Mouse (Mus musculus) intestine, embryonic 14.5 days (tissue): ENCODE measurements around the gene Zbtb20. TPM values are rescaled to one million over a fixed set of nuclear protein-coding genes. Genes with fewer than 3 reads are reported as not detected.

Experiments used
- ATAC-seq: fragments of 200-750 bp; cut with Nextera tagmentation; replicated peaks from 2 replicates; pipeline ENCODE4 v1.8.0; 2017; ENCODE audit warnings: low read depth, moderate number of reproducible peaks, moderate TSS enrichment, moderate library complexity; ENCODE audit not compliant: low FRiP score, low TSS enrichment
- DNase-seq: peaks from one replicate; pipeline ENCODE4 v3.0.0-alpha.2; 2018; ENCODE audit warnings: low spot score
- H3K27ac ChIP-seq: fragments of 300-500 bp; sonication (generic); 2 replicates; pipeline ENCODE4 v1.5.1; 2014; ENCODE audit warnings: low read depth, mild to moderate bottlenecking, control low read depth
- H3K27me3 ChIP-seq: fragments of 300-500 bp; sonication (generic); replicated peaks from 2 replicates; pipeline ENCODE4 v1.6.1; 2014; ENCODE audit warnings: low read length, control low read depth; ENCODE audit not compliant: control insufficient read depth, insufficient read depth
- H3K36me3 ChIP-seq: fragments of 300-500 bp; sonication (generic); 2 replicates; pipeline ENCODE4 v1.6.1; 2014; ENCODE audit warnings: low read length, control low read depth; ENCODE audit not compliant: control insufficient read depth, insufficient read depth
- H3K4me1 ChIP-seq: fragments of 300-500 bp; sonication (generic); replicated peaks from 2 replicates; pipeline ENCODE4 v1.6.1; 2014; ENCODE audit warnings: low read length, control low read depth, mixed read lengths; ENCODE audit not compliant: control insufficient read depth, insufficient read depth
- H3K4me2 ChIP-seq: fragments of 300-500 bp; sonication (generic); 2 replicates; pipeline ENCODE4 v1.6.1; 2014; ENCODE audit warnings: low read length
- H3K4me3 ChIP-seq: fragments of 300-500 bp; sonication (generic); 2 replicates; pipeline ENCODE4 v1.5.1; 2014; ENCODE audit warnings: low read depth, low read length, control low read depth, mixed read lengths
- H3K9ac ChIP-seq: fragments of 300-500 bp; sonication (generic); 2 replicates; pipeline ENCODE4 v1.6.1; 2014; ENCODE audit warnings: mild to moderate bottlenecking, low read length
- H3K9me3 ChIP-seq: fragments of 300-500 bp; sonication (generic); 2 replicates; pipeline ENCODE4 v1.6.1; 2016; ENCODE audit warnings: low read length, control low read depth; ENCODE audit not compliant: control insufficient read depth
- WGBS: fragments of 180-500 bp; shearing (Covaris S2); extraction: QIAGEN DNeasy Blood & Tissue Kit; methylation state at CpG from one replicate; pipeline ENCODE4 v1.1.7; 2014; 5-methylcytosine and 5-hydroxymethylcytosine counted together
- polyA plus RNA-seq: library from polyadenylated mRNA; unstranded; fragments of >200 nt; fragmentation: Nextera tagmentation; extraction: Ambion mirVana; gene quantifications from 2 replicates; pipeline ENCODE4 v1.2.1, GENCODE M21; 2014

Zbtb20 gene
- polyA plus RNA-seq, 1 experiment from 2014 or later, result 27.3 TPM

DNA sequence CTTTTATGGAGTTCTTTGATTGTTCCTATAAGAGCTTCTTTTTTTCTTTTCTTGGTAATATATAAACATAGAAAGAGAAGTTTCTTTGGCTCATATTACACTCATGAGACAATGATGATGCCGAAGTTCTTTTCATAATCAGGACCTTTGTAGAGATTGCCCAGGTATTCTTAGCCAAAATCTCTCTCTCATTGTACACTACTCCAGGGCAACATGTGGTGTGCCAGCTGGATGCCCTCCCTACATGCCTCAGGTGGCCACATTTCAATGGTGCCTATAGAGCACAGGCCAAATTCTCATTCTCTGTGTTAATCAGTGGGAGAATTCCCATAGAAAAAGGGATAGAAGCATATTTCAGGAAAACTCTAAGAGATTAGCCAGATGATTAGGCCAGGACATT is 297.2 kb downstream of the Zbtb20 start:
- Histone ChIP-seq H3K4me2 (no peak overlapping the region), H3K36me3 (no peaks in the 10 kb centered on the region), H3K4me1 (no peaks in the 10 kb centered on the region), H3K9me3 (no peaks in the 10 kb centered on the region), H3K9ac (no peak overlapping the region), H3K27ac (no peak overlapping the region), H3K4me3 (no peak overlapping the region), H3K27me3 (no peaks in the 10 kb centered on the region)
- DNase-seq, result no peak
- 92% methylated on average over 1 of the region's 1 CpGs for WGBS
- no peak for ATAC-seq

- no peak for ATAC-seq
- Histone ChIP-seq H3K9me3 (no peaks in the 10 kb centered on the region), H3K4me3 (no peak overlapping the region), H3K4me1 (no peaks in the 10 kb centered on the region), H3K36me3 (no peaks in the 10 kb centered on the region), H3K9ac (no peak overlapping the region), H3K27me3 (no peaks in the 10 kb centered on the region), H3K4me2 (no peak overlapping the region), H3K27ac (no peak overlapping the region)
- 77% methylated on average over 2 of the region's 2 CpGs for WGBS
- DNase-seq, result no peak
These were observed 299.1 kb downstream of the Zbtb20 start for GRCm38 (mm10) chr16:43174815-43175214.

DNA sequence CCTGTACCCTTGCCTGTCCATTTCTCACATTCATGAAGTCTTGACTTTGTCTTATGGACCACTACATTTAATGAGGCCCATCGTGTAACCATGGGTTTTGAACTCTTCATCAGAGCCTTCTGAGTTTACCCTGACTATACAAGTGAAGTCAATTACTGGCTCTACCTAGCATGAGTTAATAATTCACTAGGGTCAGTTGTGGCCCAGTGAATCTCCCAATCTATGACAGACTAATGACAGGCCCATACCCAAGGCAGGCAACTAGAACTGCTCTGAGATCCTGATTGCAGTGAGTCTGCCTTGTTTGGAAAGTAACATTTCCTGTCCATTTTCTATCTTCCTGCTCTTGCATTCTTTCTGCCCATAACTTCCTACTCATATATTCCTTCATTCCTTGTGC is 305.4 kb downstream of the Zbtb20 start:
- 89% methylated on average over 1 of the region's 1 CpGs for WGBS
- no peak for ATAC-seq
- Histone ChIP-seq H3K9ac (no peak overlapping the region), H3K27me3 (no peaks in the 10 kb centered on the region), H3K27ac (no peak overlapping the region), H3K4me3 (no peak overlapping the region), H3K36me3 (no peaks in the 10 kb centered on the region), H3K4me1 (no peaks in the 10 kb centered on the region), H3K4me2 (no peak overlapping the region), H3K9me3 (no peaks in the 10 kb centered on the region)
- DNase-seq, result no peak

- no peak overlapping the region for H3K27ac ChIP-seq
- no peaks in the 10 kb centered on the region for H3K27me3 ChIP-seq
- no peaks in the 10 kb centered on the region for H3K4me1 ChIP-seq
- DNase-seq (no peak), ATAC-seq (no peak)
- H3K9ac ChIP-seq, result no peak overlapping the region
- WGBS, result 100% methylated on average over 1 of the region's 1 CpGs
- H3K36me3 ChIP-seq, result no peaks in the 10 kb centered on the region
- no peaks in the 10 kb centered on the region for H3K9me3 ChIP-seq
- H3K4me3 ChIP-seq, result no peak overlapping the region
- no peak overlapping the region for H3K4me2 ChIP-seq
These were observed 314.7 kb downstream of the Zbtb20 start for GRCm38 (mm10) chr16:43190390-43190789.

- Histone ChIP-seq H3K4me3 (no peak overlapping the region), H3K4me1 (no peaks in the 10 kb centered on the region), H3K27me3 (no peaks in the 10 kb centered on the region), H3K4me2 (no peak overlapping the region), H3K9me3 (no peaks in the 10 kb centered on the region), H3K36me3 (no peaks in the 10 kb centered on the region), H3K27ac (no peak overlapping the region), H3K9ac (no peak overlapping the region)
- no peak for DNase-seq
- ATAC-seq, result no peak
- 80% methylated on average over 9 of the region's 9 CpGs for WGBS
These were observed 315.6 kb downstream of the Zbtb20 start for GRCm38 (mm10) chr16:43191060-43191850.

GRCm38 (mm10) chr16:43193631-43194239 is 318.1 kb downstream of the Zbtb20 start:
- WGBS, result 83% methylated on average over 6 of the region's 6 CpGs

DNA sequence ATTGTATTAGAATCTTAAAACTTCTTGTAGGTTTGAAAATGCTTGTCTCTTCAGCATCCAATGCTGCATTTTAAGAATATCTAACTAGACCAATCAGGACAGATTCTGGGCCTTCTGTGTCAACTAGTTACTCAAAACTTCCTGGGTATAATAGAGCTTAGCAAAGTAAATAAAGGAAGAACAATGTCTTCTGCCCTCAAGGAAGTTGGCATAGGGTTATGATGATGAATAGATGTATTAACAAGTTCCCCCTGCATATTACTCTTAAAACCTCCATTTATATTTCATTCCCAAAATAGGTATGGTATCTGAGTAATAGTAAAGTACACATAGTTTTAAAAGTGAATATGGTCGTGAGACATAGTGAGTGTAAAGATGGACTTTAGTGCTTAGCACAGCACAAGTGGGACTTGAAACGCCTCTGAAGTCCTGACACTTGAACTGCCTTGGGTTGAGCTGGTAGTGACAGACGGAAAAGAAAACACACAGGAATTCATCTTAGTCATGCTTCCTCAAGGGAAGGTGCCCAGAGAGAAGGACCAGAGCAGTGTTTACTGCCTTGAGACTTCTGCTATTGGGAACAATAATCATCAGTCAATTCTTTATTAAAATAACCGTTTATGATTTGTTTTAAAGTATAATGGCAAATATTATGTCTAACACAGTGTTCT is 341.8 kb downstream of the Zbtb20 start:
- no peaks in the 10 kb centered on the region for H3K36me3 ChIP-seq
- no peak for ATAC-seq
- H3K4me2 ChIP-seq, result no peak overlapping the region
- no peaks in the 10 kb centered on the region for H3K4me1 ChIP-seq
- no peak for DNase-seq
- H3K27ac ChIP-seq, result no peak overlapping the region
- H3K27me3 ChIP-seq, result no peaks in the 10 kb centered on the region
- 68% methylated on average over 4 of the region's 4 CpGs for WGBS
- no peak overlapping the region for H3K9ac ChIP-seq
- H3K4me3 ChIP-seq, result no peak overlapping the region
- H3K9me3 ChIP-seq, result no peaks in the 10 kb centered on the region

More at GRCm38 (mm10) chr16:43193631-43194239, 318.1 kb downstream of the Zbtb20 start:
- no peaks in the 10 kb centered on the region for H3K36me3 ChIP-seq
- H3K4me1 ChIP-seq, result no peaks in the 10 kb centered on the region
- no peak overlapping the region for H3K9ac ChIP-seq
- H3K27me3 ChIP-seq, result no peaks in the 10 kb centered on the region
- H3K4me3 ChIP-seq, result no peak overlapping the region
- ATAC-seq, result no peak
- no peak overlapping the region for H3K27ac ChIP-seq
- no peaks in the 10 kb centered on the region for H3K9me3 ChIP-seq
- no peak for DNase-seq
- no peak overlapping the region for H3K4me2 ChIP-seq

DNA sequence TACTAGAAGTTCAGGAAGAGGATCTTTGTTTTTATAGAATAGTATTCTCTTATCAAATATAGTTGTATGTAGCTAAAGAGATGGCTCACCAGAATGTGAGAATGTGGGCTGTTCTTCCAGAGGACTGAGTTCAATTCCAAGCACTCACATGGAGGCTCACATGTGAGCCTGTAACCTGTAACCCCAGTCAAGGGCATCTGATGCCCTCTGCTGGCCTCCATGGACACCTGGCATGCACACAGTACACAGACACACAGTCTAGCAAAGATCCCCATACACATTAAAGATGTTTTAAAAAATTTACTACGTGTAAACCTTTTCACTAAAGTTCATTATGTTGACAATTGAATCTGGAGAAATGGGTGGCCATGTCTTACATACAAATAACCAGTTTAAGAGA is 343.7 kb downstream of the Zbtb20 start:
- Histone ChIP-seq H3K4me1 (no peaks in the 10 kb centered on the region), H3K36me3 (no peaks in the 10 kb centered on the region), H3K4me3 (no peak overlapping the region), H3K9ac (no peak overlapping the region), H3K27me3 (no peaks in the 10 kb centered on the region), H3K9me3 (no peaks in the 10 kb centered on the region), H3K27ac (no peak overlapping the region), H3K4me2 (no peak overlapping the region)
- ATAC-seq (no peak), DNase-seq (no peak)
- WGBS, result 90% methylated on average over 1 of the region's 1 CpGs
